Mouse (Mus musculus): Measurements from ENCODE around the gene Vmp1. TPM values are rescaled to one million over a fixed set of nuclear protein-coding genes. Genes with fewer than 3 reads are reported as not detected.

The Vmp1 gene
- polyA plus RNA-seq, 1 experiment: 50.2 TPM

GRCm38 (mm10) chr11:86590579-86590978, 93.1 kb downstream of the Vmp1 start:
- DNase-seq (ENCODE audit: low read depth): no peak
- TF ChIP-seq CTCF (IDR thresholded peaks at IDR 0.05; ENCODE audit: borderline replicate concordance, extremely low read depth, insufficient read depth, insufficient read length) (no peak), POLR2A (IDR thresholded peaks at IDR 0.05; ENCODE audit: borderline replicate concordance, extremely low read depth, insufficient read depth, insufficient read length, poor library complexity, severe bottlenecking) (no peak)

DNA sequence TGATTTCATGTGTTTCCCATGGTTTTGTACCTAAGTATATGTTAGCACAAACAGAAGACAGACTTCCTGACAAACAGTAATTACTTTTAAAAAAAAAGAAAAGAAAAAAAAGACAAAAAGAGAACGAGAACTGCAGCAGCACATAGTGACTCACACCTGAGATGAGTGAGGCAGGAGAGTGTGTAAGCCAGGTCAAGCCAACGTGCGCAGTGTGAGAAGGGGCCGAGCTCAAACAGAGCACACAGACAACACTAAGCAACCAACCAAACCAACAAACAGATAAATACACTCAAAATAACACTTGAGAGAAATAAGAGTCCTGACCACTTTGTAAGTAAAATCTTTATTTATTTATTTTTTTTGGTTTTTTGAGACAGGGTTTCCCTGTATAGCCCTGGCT, 93.6 kb downstream of the Vmp1 start:
- TF ChIP-seq POLR2A (IDR thresholded peaks at IDR 0.05; ENCODE audit: borderline replicate concordance, extremely low read depth, insufficient read depth, insufficient read length, poor library complexity, severe bottlenecking) (no peak), CTCF (IDR thresholded peaks at IDR 0.05; ENCODE audit: borderline replicate concordance, extremely low read depth, insufficient read depth, insufficient read length) (no peak)
- no peak for DNase-seq (ENCODE audit: low read depth)

DNA sequence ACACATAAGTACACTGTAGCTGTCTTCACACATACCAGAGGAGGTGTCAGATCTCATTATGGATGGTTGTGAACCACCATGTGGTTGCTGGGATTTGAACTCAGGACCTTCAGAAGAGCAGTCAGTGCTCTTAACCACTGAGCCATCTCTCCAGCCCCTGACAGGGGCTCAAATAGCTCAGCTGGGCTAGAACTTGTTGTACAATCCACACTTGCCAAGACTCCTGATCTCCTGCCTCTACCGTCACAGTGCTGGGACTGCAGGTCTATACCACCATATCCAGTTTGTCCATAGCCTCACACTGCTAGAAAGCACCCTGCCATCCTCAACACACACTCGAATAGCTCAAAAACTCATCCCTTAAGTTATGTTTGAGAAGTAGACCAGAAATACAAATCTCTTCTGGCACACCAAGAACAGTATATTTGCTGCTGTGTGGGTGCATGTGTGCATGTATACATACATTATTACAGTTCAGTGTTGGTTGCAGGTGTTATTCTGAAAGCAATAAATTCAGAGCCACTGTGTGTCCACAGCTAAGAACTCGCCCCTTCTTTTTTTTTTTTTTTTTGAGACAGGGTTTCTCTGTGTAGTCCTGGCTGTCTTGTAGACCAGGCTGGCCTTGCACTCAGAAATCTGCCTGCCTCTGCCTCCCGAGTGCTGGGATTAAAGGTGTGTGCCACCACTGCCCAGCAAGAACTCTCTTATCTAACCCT, 94.9 kb downstream of the Vmp1 start:
- no peak for DNase-seq (ENCODE audit: low read depth)
- TF ChIP-seq CTCF (IDR thresholded peaks at IDR 0.05; ENCODE audit: borderline replicate concordance, extremely low read depth, insufficient read depth, insufficient read length) (no peak), POLR2A (IDR thresholded peaks at IDR 0.05; ENCODE audit: borderline replicate concordance, extremely low read depth, insufficient read depth, insufficient read length, poor library complexity, severe bottlenecking) (no peak)

DNA sequence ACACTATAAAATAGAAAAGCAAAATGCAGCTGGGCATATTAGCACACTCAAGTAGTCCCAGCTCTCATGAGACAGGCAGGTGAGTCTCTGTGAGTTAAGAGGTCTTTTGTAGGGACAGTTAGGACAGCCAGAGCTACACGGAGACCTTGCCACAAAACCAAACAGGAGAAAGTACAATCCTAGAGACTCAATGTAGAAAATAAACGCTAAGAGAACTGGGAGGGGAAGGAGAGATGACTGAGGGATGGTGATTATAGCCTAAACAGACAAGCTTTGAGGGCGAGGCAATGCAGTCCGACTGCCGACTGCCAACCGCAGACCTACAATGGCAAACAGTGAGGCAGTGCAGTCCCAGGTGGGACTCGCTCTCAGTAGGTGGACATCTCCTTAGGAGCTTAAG, 95.8 kb downstream of the Vmp1 start:
- no peak for TF ChIP-seq CTCF (IDR thresholded peaks at IDR 0.05; ENCODE audit: borderline replicate concordance, extremely low read depth, insufficient read depth, insufficient read length)
- TF ChIP-seq POLR2A (IDR thresholded peaks at IDR 0.05; ENCODE audit: borderline replicate concordance, extremely low read depth, insufficient read depth, insufficient read length, poor library complexity, severe bottlenecking): no peak
- DNase-seq (ENCODE audit: low read depth): no peak

DNA sequence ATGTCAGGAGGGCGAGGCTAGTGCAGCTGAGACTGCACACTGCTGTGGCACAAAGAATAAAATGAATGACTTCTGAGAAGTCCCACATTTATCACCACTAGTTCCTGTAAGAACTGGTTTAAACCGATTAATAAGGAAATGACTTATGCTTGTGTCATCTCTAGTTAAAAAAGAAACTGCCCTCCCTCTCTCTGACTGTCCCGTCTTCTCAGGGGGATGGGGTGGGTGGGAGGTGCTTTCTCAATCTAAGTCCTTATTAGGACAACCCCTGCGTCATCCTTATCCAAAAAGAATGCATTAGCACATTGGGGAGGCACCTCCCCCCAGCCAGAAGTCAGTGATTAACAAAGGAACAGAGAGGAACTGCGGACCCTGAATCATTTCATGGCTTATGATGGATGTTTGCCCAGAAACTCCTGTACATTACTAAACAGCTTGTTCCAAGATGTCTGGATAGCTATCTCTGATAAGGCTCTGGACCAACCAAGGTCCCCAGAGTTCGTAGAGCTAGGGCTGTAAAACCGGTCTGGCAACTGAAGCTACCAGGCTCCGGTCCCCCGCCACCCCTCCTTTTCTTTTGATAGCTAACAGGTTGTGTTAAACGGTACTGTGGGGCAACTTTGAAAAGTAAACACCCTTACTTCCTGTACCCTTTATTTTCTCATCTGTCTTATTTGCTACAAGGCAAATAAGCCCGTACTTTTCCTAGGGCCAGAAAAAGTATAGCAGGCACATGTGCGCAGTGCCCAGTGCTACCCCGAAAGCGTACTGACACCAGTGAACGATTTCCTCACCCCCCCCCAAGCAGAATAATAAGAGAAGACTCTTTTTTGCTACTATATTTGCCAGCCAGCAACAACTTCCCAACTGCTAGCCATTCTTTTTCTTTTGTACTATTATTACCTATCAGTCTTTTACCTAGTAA, 96.5 kb downstream of the Vmp1 start:
- TF ChIP-seq POLR2A (IDR thresholded peaks at IDR 0.05; ENCODE audit: borderline replicate concordance, extremely low read depth, insufficient read depth, insufficient read length, poor library complexity, severe bottlenecking): no peak
- no peak for TF ChIP-seq CTCF (IDR thresholded peaks at IDR 0.05; ENCODE audit: borderline replicate concordance, extremely low read depth, insufficient read depth, insufficient read length)

GRCm38 (mm10) chr11:86586177-86586867, 97.3 kb downstream of the Vmp1 start:
- no peak for DNase-seq (ENCODE audit: low read depth)

More for the DNA sequence above, 96.5 kb downstream of the Vmp1 start:
- DNase-seq (ENCODE audit: low read depth): peak; percentile 33

GRCm38 (mm10) chr11:86585598-86585984, 98.0 kb downstream of the Vmp1 start:
- no peak for DNase-seq (ENCODE audit: low read depth)
- TF ChIP-seq POLR2A (IDR thresholded peaks at IDR 0.05; ENCODE audit: borderline replicate concordance, extremely low read depth, insufficient read depth, insufficient read length, poor library complexity, severe bottlenecking) (no peak), CTCF (IDR thresholded peaks at IDR 0.05; ENCODE audit: borderline replicate concordance, extremely low read depth, insufficient read depth, insufficient read length) (no peak)

More at GRCm38 (mm10) chr11:86586177-86586867, 97.3 kb downstream of the Vmp1 start:
- TF ChIP-seq CTCF (IDR thresholded peaks at IDR 0.05; ENCODE audit: borderline replicate concordance, extremely low read depth, insufficient read depth, insufficient read length) (no peak), POLR2A (IDR thresholded peaks at IDR 0.05; ENCODE audit: borderline replicate concordance, extremely low read depth, insufficient read depth, insufficient read length, poor library complexity, severe bottlenecking) (no peak)

DNA sequence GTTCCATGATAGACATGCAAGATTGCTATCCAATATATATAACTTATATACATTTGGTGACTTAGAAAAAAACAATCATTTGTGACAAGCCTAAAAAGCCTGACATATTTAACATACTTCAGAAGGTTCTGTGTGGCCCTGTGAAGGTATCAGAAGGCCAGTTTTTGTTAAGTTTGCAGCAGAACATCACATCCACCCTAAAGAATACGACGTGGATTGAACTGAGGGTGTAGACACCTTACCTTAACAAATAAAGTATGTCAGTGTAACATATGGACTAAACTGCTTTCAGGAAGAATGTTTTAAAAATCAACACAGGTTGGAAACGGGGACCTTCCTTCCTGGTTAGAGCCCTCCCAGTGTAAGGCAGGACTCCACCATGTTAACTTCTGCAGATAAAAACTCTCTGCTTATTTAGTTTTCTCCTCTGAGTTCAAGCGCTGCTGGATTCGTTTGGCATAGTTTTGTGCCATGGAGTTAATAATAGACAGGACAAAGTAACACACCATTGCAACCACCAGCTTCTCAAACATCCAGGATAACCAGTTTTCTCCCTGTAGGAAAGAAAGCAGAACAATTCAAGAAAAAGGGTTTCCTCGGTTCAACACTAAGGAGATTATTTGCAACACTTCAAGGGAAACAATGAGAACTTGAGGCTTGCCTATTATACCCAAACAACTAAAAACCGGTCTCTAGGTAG, 98.6 kb downstream of the Vmp1 start:
- DNase-seq (ENCODE audit: low read depth): no peak
- TF ChIP-seq CTCF (IDR thresholded peaks at IDR 0.05; ENCODE audit: borderline replicate concordance, extremely low read depth, insufficient read depth, insufficient read length) (no peak), POLR2A (IDR thresholded peaks at IDR 0.05; ENCODE audit: borderline replicate concordance, extremely low read depth, insufficient read depth, insufficient read length, poor library complexity, severe bottlenecking) (no peak)

- no peak for TF ChIP-seq POLR2A (IDR thresholded peaks at IDR 0.05; ENCODE audit: borderline replicate concordance, extremely low read depth, insufficient read depth, insufficient read length, poor library complexity, severe bottlenecking)
- no peak for TF ChIP-seq CTCF (IDR thresholded peaks at IDR 0.05; ENCODE audit: borderline replicate concordance, extremely low read depth, insufficient read depth, insufficient read length)
- DNase-seq (ENCODE audit: low read depth): no peak
Observed at GRCm38 (mm10) chr11:86583990-86584897, 99.4 kb downstream of the Vmp1 start.

Measured in brain, embryonic 14.5 days (tissue).